In the genomic region with DNA sequence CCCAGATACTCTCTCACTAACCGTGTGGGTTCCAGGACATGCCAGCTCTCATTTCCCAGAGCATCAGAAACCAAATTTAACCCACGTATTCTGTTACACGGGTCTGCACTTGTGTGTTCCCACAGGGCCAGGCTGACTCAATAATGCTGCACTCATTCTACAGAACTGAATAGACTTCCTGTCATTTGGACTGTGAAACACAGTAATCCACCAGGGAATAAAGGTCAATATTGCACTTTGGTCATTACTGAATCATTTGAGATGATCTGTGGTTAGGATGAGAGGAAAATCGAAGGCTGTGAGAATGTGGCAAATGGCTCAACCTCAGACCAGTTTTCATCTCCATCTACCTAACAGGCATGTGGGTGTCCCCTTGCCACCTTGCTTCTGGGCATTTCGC, we compare ENCODE assay signal across 21 mouse cellular contexts. TPM values are rescaled to one million over a fixed set of nuclear protein-coding genes. Genes with fewer than 3 reads are reported as not detected.
DNase-seq lines count a peak whose midpoint lies in the region; ATAC-seq and TF ChIP-seq lines count a peak whose summit lies in the region.
"Had no signal": no experiment of that assay in that cellular context is flagged by ENCODE, and none has a peak within 500 bp of the region (broad histone marks: within the 10 kb centered on the region; RNA-seq: fewer than 3 reads in every experiment).

No protein-coding gene starts in this region.

- ATAC-seq in neural tube, embryonic 14.5 days (ENCODE audit: low read depth) = peak; percentile 25; the same call in 1 of the 2 replicates
- ATAC-seq: forebrain, embryonic 15.5 days had no signal

- DNase-seq in gastrocnemius, adult 18-20 months (ENCODE audit: low spot score) = peak; percentile 30
- DNase-seq in gastrocnemius, postnatal 25 days = no peak
- no peak for DNase-seq in layer of hippocampus, adult 2 months (ENCODE audit: low spot score in 2 of 2)
- no peak for DNase-seq in layer of hippocampus, postnatal 36 days
- DNase-seq in neural tube, embryonic 10.5 days (ENCODE audit: extremely low spot score, low spot score) = no peak
- DNase-seq in left cerebral cortex, adult 8-10 months (ENCODE audit: low spot score in 2 of 2) = no peak
- DNase-seq: adrenal gland, adult 8-10 months; adrenal gland, postnatal 36 days; cerebellum, adult 11 months; cerebellum, adult 8-10 months; cerebellum, postnatal 14 days; heart, adult 18-20 months; heart, postnatal 10 days; heart, postnatal 4 days; kidney, adult 11 months had no signal

- no peak overlapping the region for H3K4me3 ChIP-seq in layer of hippocampus, adult 2 months
- H3K4me3 ChIP-seq in neural tube, embryonic 14.5 days (ENCODE audit: low read depth, low read length) = no peak overlapping the region
- H3K4me3 ChIP-seq: embryonic facial prominence, embryonic 15.5 days; erythroblast, embryonic 14.5 days; forebrain, embryonic 15.5 days; heart, embryonic 10.5 days; hindbrain, embryonic 13.5 days had no signal

- peak overlapping the region; percentile 51 for H3K27ac ChIP-seq in layer of hippocampus, adult 2 months
- no peak overlapping the region for H3K27ac ChIP-seq in neural tube, embryonic 14.5 days (ENCODE audit: low read depth, low read length)
- H3K27ac ChIP-seq: embryonic facial prominence, embryonic 15.5 days; forebrain, embryonic 15.5 days; heart, embryonic 10.5 days; hindbrain, embryonic 13.5 days had no signal

- H3K27me3 ChIP-seq in neural tube, embryonic 14.5 days (ENCODE audit: control insufficient read depth, insufficient read depth, low read length) = no peaks in the 10 kb centered on the region
- H3K27me3 ChIP-seq: embryonic facial prominence, embryonic 15.5 days; forebrain, embryonic 15.5 days; hindbrain, embryonic 13.5 days had no signal

- no peaks in the 10 kb centered on the region for H3K9me3 ChIP-seq in neural tube, embryonic 14.5 days (ENCODE audit: control insufficient read depth, low read length)
- H3K9me3 ChIP-seq: embryonic facial prominence, embryonic 15.5 days; forebrain, embryonic 15.5 days; heart, embryonic 10.5 days; hindbrain, embryonic 13.5 days had no signal

- no peaks in the 10 kb centered on the region for H3K36me3 ChIP-seq in neural tube, embryonic 14.5 days (ENCODE audit: control insufficient read depth, insufficient read depth, low read length)
- H3K36me3 ChIP-seq: forebrain, embryonic 15.5 days; heart, embryonic 10.5 days had no signal

- H3K9ac ChIP-seq in neural tube, embryonic 14.5 days (replicated peaks; ENCODE audit: low read depth, low read length) = no peak overlapping the region
- H3K9ac ChIP-seq: embryonic facial prominence, embryonic 15.5 days; forebrain, embryonic 15.5 days; hindbrain, embryonic 13.5 days had no signal

- no peak overlapping the region for H3K4me2 ChIP-seq in neural tube, embryonic 14.5 days (ENCODE audit: low read depth, low read length)
- H3K4me2 ChIP-seq: embryonic facial prominence, embryonic 15.5 days; forebrain, embryonic 15.5 days; hindbrain, embryonic 13.5 days had no signal

- no peak for TF ChIP-seq CTCF in layer of hippocampus, adult 2 months (conservative IDR thresholded peaks at IDR 0.05)

- H3K4me1 ChIP-seq in neural tube, embryonic 14.5 days (ENCODE audit: control insufficient read depth, insufficient read depth, low read length) = peaks cover 11% of the 10 kb centered on the region
- H3K4me1 ChIP-seq: heart, embryonic 10.5 days had no signal

- 66% methylated on average over 5 of the region's 5 CpGs for WGBS in neural tube, embryonic 14.5 days

RNA-seq across cellular contexts. Expression of a gene that starts 16.2 kb away (rescaled TPM):
- total RNA-seq in gastrocnemius, adult 18-20 months (2021) = 10 to 100 TPM; 18.1 to 18.8 TPM
- 10 to 100 TPM; 13.2 to 15.8 TPM for total RNA-seq in gastrocnemius, postnatal 25 days (2021)
- total RNA-seq in layer of hippocampus, adult 2 months (2021) = 10 to 100 TPM; 77.1 to 87.0 TPM
- total RNA-seq in layer of hippocampus, postnatal 36 days (2021) = 10 to 100 TPM; 70.6 to 82.8 TPM
- 29.8 and 35.1 TPM in 2 replicates for polyA plus RNA-seq in neural tube, embryonic 14.5 days (2014; fragmentation: Nextera tagmentation; extraction: Ambion mirVana)
- 10 to 100 TPM; 47.1 to 55.6 (median 51.6) TPM for total RNA-seq in left cerebral cortex, adult 8-10 months (2022)
